ENCODE assay signal across 17 mouse cellular contexts in genomic region chr19:44553286-44553685, GRCm38 (mm10). TPM values are rescaled to one million over a fixed set of nuclear protein-coding genes. Genes with fewer than 3 reads are reported as not detected.
DNase-seq lines count a peak whose midpoint lies in the region; ATAC-seq and TF ChIP-seq lines count a peak whose summit lies in the region.
"Had no signal": no experiment of that assay in that cellular context is flagged by ENCODE, and none has a peak within 500 bp of the region (broad histone marks: within the 10 kb centered on the region; RNA-seq: fewer than 3 reads in every experiment).

No protein-coding gene starts in this region.

- no peak for ATAC-seq in heart, embryonic 15.5 days (replicated peaks; ENCODE audit: insufficient number of reproducible peaks, insufficient read depth, low FRiP score, low read depth)
- ATAC-seq in midbrain, embryonic 13.5 days: no peak
- no peak for ATAC-seq in midbrain, embryonic 11.5 days (ENCODE audit: low FRiP score)
- ATAC-seq in megakaryocyte progenitor cell, adult 5-6 weeks (replicated peaks; ENCODE audit: poor library complexity): no peak

- H3K9me3 ChIP-seq in heart, embryonic 15.5 days (replicated peaks): no peaks in the 10 kb centered on the region
- no peaks in the 10 kb centered on the region for H3K9me3 ChIP-seq in midbrain, embryonic 13.5 days
- no peaks in the 10 kb centered on the region for H3K9me3 ChIP-seq in midbrain, embryonic 11.5 days (ENCODE audit: control insufficient read depth, low read length)
- H3K9me3 ChIP-seq: liver, embryonic 15.5 days had no signal

- intact Hi-C loops in heart, adult 2 months (cut with DNase I): no loop called here

- peaks cover 6% of the 10 kb centered on the region for H3K79me2 ChIP-seq in heart, adult 2 months (replicated peaks; ENCODE audit: control insufficient read depth, insufficient read depth, low read length)

- 0 out of 2 replicates have a peak, but pooled peaks cover 4% of the 10 kb centered on the region for H3K27me3 ChIP-seq in heart, embryonic 15.5 days
- H3K27me3 ChIP-seq in heart, adult 2 months (ENCODE audit: control insufficient read depth, insufficient read depth, low read length): no peaks in the 10 kb centered on the region
- peaks cover 6% of the 10 kb centered on the region for H3K27me3 ChIP-seq in midbrain, embryonic 13.5 days
- H3K27me3 ChIP-seq in midbrain, embryonic 11.5 days (ENCODE audit: control insufficient read depth, insufficient read depth, low read length): no peaks in the 10 kb centered on the region

- 89% methylated on average over 4 of the region's 4 CpGs for WGBS in heart, embryonic 15.5 days
- WGBS in heart, adult 2 months: 80% methylated on average over 4 of the region's 4 CpGs
- 92% methylated on average over 4 of the region's 4 CpGs for WGBS in midbrain, embryonic 13.5 days
- 94% methylated on average over 4 of the region's 4 CpGs for WGBS in midbrain, embryonic 11.5 days

- H3K27ac ChIP-seq in heart, embryonic 15.5 days: no peak overlapping the region
- H3K27ac ChIP-seq in heart, adult 2 months: no peak overlapping the region
- H3K27ac ChIP-seq in midbrain, embryonic 13.5 days: no peak overlapping the region
- H3K27ac ChIP-seq in midbrain, embryonic 11.5 days (ENCODE audit: low read depth, low read length): no peak overlapping the region
- H3K27ac ChIP-seq: liver, embryonic 15.5 days had no signal

- peaks cover 54% of the 10 kb centered on the region for H3K36me3 ChIP-seq in heart, embryonic 15.5 days
- peaks cover 16% of the 10 kb centered on the region for H3K36me3 ChIP-seq in heart, adult 2 months (ENCODE audit: control insufficient read depth, insufficient read depth, low read length)
- peaks cover 53% of the 10 kb centered on the region for H3K36me3 ChIP-seq in midbrain, embryonic 13.5 days
- H3K36me3 ChIP-seq in midbrain, embryonic 11.5 days (ENCODE audit: control insufficient read depth, insufficient read depth, low read length): peaks cover 13% of the 10 kb centered on the region; the same call in 1 of the 2 replicates

- TF ChIP-seq CTCF in heart, adult 2 months (IDR thresholded peaks at IDR 0.05): no peak

- no peak for TF ChIP-seq EP300 in heart, adult 2 months (IDR thresholded peaks at IDR 0.05; ENCODE audit: insufficient read depth, low read depth, low read length)

- H3K4me3 ChIP-seq in heart, embryonic 15.5 days: no peak overlapping the region
- no peak overlapping the region for H3K4me3 ChIP-seq in heart, adult 2 months
- no peak overlapping the region; the same call in 1 of the 2 replicates for H3K4me3 ChIP-seq in midbrain, embryonic 13.5 days (replicated peaks)
- no peak overlapping the region for H3K4me3 ChIP-seq in midbrain, embryonic 11.5 days (ENCODE audit: low read depth, low read length)

- peak overlapping the region; percentile 81; the same call in 1 of the 2 replicates for H3K4me2 ChIP-seq in heart, embryonic 15.5 days
- H3K4me2 ChIP-seq in midbrain, embryonic 13.5 days (replicated peaks): peak overlapping the region; percentile 97; the same call in 1 of the 2 replicates
- no peak overlapping the region for H3K4me2 ChIP-seq in midbrain, embryonic 11.5 days

- H3K4me1 ChIP-seq in heart, embryonic 15.5 days (replicated peaks): peaks cover 12% of the 10 kb centered on the region
- peaks cover 5% of the 10 kb centered on the region for H3K4me1 ChIP-seq in heart, adult 2 months (ENCODE audit: control insufficient read depth, insufficient read depth, low read length)
- H3K4me1 ChIP-seq in midbrain, embryonic 13.5 days (replicated peaks): peaks cover 16% of the 10 kb centered on the region
- peaks cover 7% of the 10 kb centered on the region for H3K4me1 ChIP-seq in midbrain, embryonic 11.5 days (ENCODE audit: control insufficient read depth, insufficient read depth, low read length)

- no peak for TF ChIP-seq POLR2A in heart, adult 2 months (IDR thresholded peaks at IDR 0.05; ENCODE audit: insufficient read depth, low read depth, low read length)

- no peak for DNase-seq in heart, adult 2 months
- no peak for DNase-seq in midbrain, embryonic 11.5 days (ENCODE audit: low spot score, missing footprints)
- DNase-seq in kidney, postnatal 10 days: peak; percentile 26
- DNase-seq in layer of hippocampus, postnatal 25 days (ENCODE audit: extremely low spot score in 1 of 2, low spot score in 1 of 2): no peak
- DNase-seq: cerebellum, adult 18-20 months; heart, postnatal 10 days; left cerebral cortex, postnatal 4 days; thymus, postnatal 25 days had no signal

- H3K9ac ChIP-seq in heart, embryonic 15.5 days: no peak overlapping the region
- no peak overlapping the region for H3K9ac ChIP-seq in heart, adult 2 months (ENCODE audit: low read depth, low read length)
- H3K9ac ChIP-seq in midbrain, embryonic 13.5 days (replicated peaks): no peak overlapping the region
- no peak overlapping the region for H3K9ac ChIP-seq in midbrain, embryonic 11.5 days (ENCODE audit: low read length)
- H3K9ac ChIP-seq: liver, embryonic 15.5 days had no signal

RNA-seq across cellular contexts. Expression of gene Gm20538, which starts 0.7 kb away (rescaled TPM):
- polyA plus RNA-seq in heart, embryonic 15.5 days (2015; fragmentation: Nextera tagmentation; extraction: Ambion mirVana): not detected in 2 replicates
- total RNA-seq in heart, adult 2 months (2021): not detected
- polyA plus RNA-seq in heart, adult 2 months (2012; rRNA removed): not detected in 2 replicates
- not detected in 2 replicates for polyA plus RNA-seq in midbrain, embryonic 13.5 days (2015; fragmentation: Nextera tagmentation; extraction: Ambion mirVana)
- not detected in 2 replicates for polyA plus RNA-seq in midbrain, embryonic 11.5 days (2014; fragmentation: Nextera tagmentation; extraction: Ambion mirVana)
- total RNA-seq in megakaryocyte progenitor cell, adult 5-6 weeks (2015): 2.2 TPM in 1 of 2 replicates, not detected in the other
- not detected in 2 replicates for total RNA-seq in megakaryocyte progenitor cell, adult 5-6 weeks (2017)
- not detected for total RNA-seq in layer of hippocampus, postnatal 25 days (2021)
- total RNA-seq: gastrocnemius, adult 8-10 months; heart, postnatal 10 days; layer of hippocampus, adult 8-10 months; left cerebral cortex, postnatal 4 days had no signal
- polyA plus RNA-seq: forebrain, embryonic 11.5 days; liver, embryonic 15.5 days; myocyte; small intestine, adult 2 months had no signal

RNA-seq across cellular contexts. Expression of gene Ndufb8, which starts 2.0 kb away (rescaled TPM):
- 947 and 1,069 TPM in 2 replicates for polyA plus RNA-seq in heart, embryonic 15.5 days (2015; fragmentation: Nextera tagmentation; extraction: Ambion mirVana)
- 1,000 to 10,000 TPM; 1,693 to 1,987 TPM for total RNA-seq in heart, adult 2 months (2021)
- polyA plus RNA-seq in heart, adult 2 months (2012; rRNA removed): 2,415 and 3,048 TPM in 2 replicates
- 546 and 548 TPM in 2 replicates for polyA plus RNA-seq in midbrain, embryonic 13.5 days (2015; fragmentation: Nextera tagmentation; extraction: Ambion mirVana)
- polyA plus RNA-seq in midbrain, embryonic 11.5 days (2014; fragmentation: Nextera tagmentation; extraction: Ambion mirVana): 443 and 490 TPM in 2 replicates
- 361 and 370 TPM in 2 replicates for total RNA-seq in megakaryocyte progenitor cell, adult 5-6 weeks (2015)
- total RNA-seq in megakaryocyte progenitor cell, adult 5-6 weeks (2017): 243 and 315 TPM in 2 replicates
- total RNA-seq in layer of hippocampus, postnatal 25 days (2021): 100 to 1,000 TPM; 343 to 371 TPM

RNA-seq across cellular contexts. Expression of gene Sec31b, which starts 7.6 kb away (rescaled TPM):
- polyA plus RNA-seq in heart, embryonic 15.5 days (2015; fragmentation: Nextera tagmentation; extraction: Ambion mirVana): 1.7 and 1.9 TPM in 2 replicates
- total RNA-seq in heart, adult 2 months (2021): 10 to 100 TPM in 1 of 2 experiments, 1 to 10 TPM in 1; 8.4 to 10.5 TPM
- polyA plus RNA-seq in heart, adult 2 months (2012; rRNA removed): 16.9 and 18.5 TPM in 2 replicates
- polyA plus RNA-seq in midbrain, embryonic 13.5 days (2015; fragmentation: Nextera tagmentation; extraction: Ambion mirVana): 0.17 and 0.41 TPM in 2 replicates
- polyA plus RNA-seq in midbrain, embryonic 11.5 days (2014; fragmentation: Nextera tagmentation; extraction: Ambion mirVana): 0.18 and 0.25 TPM in 2 replicates
- total RNA-seq in megakaryocyte progenitor cell, adult 5-6 weeks (2015): 0.52 and 0.54 TPM in 2 replicates
- total RNA-seq in megakaryocyte progenitor cell, adult 5-6 weeks (2017): 1.4 and 3.9 TPM in 2 replicates
- total RNA-seq in layer of hippocampus, postnatal 25 days (2021): under 1 TPM; 0.28 to 0.42 TPM

RNA-seq across cellular contexts. Expression of gene Hif1an, which starts 9.4 kb away (rescaled TPM):
- 20.1 and 23.4 TPM in 2 replicates for polyA plus RNA-seq in heart, embryonic 15.5 days (2015; fragmentation: Nextera tagmentation; extraction: Ambion mirVana)
- total RNA-seq in heart, adult 2 months (2021): 10 to 100 TPM; 51.1 to 55.5 TPM
- 23.6 and 49.8 TPM in 2 replicates for polyA plus RNA-seq in heart, adult 2 months (2012; rRNA removed)
- polyA plus RNA-seq in midbrain, embryonic 13.5 days (2015; fragmentation: Nextera tagmentation; extraction: Ambion mirVana): 32.6 and 33.7 TPM in 2 replicates
- polyA plus RNA-seq in midbrain, embryonic 11.5 days (2014; fragmentation: Nextera tagmentation; extraction: Ambion mirVana): 24.2 and 24.7 TPM in 2 replicates
- 5.6 and 6.7 TPM in 2 replicates for total RNA-seq in megakaryocyte progenitor cell, adult 5-6 weeks (2015)
- total RNA-seq in megakaryocyte progenitor cell, adult 5-6 weeks (2017): 6.6 and 9.4 TPM in 2 replicates
- total RNA-seq in layer of hippocampus, postnatal 25 days (2021): 10 to 100 TPM; 29.8 to 30.2 TPM
